Mouse (Mus musculus) heart, postnatal 10 days (tissue): ENCODE data around the gene Mcidas. TPM values are rescaled to one million over a fixed set of nuclear protein-coding genes. Genes with fewer than 3 reads are reported as not detected.
"Not testable (repeated sequence)": the region's sequence is repeated elsewhere in the genome, so short reads cannot be mapped to it uniquely, and the experiment has no call there.

Experiments
- DNase-seq, 2 experiments: peaks; one replicate each; pipeline ENCODE4 v3.0.0; 2021
- intact Hi-C: fragments of 180-260 bp; cut with DNase I; formaldehyde crosslinking; loops from one replicate; pipeline ENCODE4 v1.15.1; 2025
- total RNA-seq, 2 experiments: library from RNA; stranded (reverse); gene quantifications; 2 replicates each; pipeline ENCODE4 v1.2.3; 2021

The Mcidas gene
- total RNA-seq, 2 experiments from 2014 or later, result not detected

DNA sequence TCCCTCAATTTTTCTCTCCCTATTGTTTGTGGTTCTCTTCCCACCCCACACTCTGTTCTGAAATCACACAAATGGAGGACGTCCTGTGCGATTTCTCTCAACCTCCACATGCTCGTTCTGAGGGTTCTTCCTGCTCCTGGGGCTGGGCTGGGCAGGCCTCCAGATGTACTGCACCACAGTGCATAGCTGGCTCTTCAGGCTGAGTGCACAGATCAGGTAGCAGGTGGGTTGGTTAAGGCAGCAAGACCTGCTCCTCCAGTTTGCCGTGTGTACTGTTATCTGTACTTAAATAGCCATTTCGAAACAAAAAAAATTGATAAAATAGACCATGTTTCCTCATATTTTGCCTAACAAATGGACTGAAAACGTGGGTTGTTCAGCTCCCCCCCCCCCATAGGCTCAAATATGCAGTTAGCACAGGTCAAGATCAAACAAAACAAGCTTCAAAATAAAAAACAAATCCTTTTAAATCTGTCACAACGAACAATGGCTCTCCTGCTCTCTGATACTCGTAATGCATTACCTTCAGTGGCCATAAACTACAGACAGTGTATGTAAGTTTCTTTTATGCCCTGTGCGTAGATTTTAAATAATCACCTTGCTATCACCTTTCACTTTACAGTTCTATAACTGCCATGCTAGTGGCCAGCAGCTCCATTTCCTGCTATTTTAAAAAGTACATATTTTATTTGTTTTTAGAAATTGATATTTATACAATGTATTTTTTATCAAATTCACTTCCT lies 7.1 kb downstream of the Mcidas start:
- DNase-seq, result no peak
- intact Hi-C loops, result no loop called here

DNA sequence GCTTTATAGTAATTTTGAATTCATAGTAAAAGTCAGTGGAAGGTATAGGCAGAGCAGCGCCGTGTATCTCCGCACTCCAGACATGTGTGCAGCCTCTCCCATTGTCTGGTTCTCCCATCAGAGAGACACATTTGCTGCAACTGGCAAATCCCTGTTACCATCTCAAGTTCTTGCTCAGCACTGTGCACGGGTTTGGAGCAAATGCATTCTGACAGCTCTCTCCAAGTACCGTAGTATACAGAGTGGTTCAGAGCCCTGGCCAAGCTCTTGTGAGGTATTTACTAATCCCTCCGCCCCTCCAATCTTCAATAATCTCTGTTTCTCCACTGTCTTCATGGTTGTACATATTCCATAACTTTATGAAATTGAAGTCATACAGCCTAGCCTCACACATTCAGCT lies 19.0 kb downstream of the Mcidas start:
- intact Hi-C loops, result no loop called here
- DNase-seq, result no peak

DNA sequence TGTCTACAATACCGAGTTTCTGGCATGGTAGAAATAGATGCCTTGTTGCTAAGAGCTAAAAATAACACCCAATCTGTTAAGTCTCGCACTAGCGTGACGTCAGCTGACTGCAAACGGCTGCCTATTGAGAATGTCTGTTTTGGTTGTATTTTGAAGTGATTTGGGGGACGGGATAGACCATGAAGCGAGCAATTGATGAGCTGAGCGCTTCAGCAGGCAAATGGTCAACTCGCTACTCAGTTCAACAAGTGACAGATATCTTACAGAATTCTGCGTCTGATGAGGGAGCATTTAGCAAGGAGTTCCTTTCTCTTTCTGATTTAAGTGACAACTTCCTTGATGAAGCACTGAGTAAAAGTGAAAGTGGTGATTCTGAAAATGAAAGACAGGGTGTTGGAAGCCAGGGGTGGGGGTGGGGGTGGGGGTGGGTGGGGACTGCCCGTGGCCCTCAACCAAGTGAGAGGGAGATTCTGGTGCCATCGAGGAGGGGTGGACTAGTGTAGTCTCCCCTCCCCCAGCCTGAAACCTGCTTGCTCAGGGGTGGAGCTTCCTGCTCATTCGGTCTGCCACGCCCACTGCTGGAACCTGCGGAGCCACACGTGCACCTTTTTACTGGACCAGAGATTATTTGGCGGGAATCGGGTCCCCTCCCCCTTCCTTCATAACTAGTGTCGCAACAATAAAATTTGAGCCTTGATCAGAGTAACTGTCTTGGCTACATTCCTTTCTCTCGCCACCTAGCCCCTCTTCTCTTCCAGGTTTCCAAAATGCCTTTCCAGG lies 19.7 kb downstream of the Mcidas start:
- intact Hi-C loops, result not testable (repeated sequence)
- peak in 1 of 2 experiments; percentile 9 for DNase-seq

DNA sequence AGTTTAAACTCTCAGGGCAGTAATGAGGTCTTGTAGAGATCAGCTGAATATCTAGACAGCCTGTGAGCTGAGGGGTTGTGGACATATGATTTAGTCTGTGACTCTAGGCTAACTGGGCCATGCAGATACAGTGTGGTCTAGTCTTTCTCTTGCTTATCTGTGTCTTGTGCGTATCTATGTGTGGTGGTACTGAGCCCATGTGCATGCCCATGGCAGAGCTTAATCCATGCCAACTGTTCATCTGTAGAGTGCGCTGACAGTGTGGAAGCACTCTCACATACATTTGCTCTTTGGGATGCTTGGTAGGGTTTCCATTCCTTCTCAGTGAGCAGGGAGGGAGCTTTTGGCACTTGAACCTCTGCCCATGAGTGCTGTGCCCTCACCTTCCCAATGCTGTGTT lies 27.9 kb downstream of the Mcidas start:
- intact Hi-C loops, result no loop called here
- no peak for DNase-seq

DNA sequence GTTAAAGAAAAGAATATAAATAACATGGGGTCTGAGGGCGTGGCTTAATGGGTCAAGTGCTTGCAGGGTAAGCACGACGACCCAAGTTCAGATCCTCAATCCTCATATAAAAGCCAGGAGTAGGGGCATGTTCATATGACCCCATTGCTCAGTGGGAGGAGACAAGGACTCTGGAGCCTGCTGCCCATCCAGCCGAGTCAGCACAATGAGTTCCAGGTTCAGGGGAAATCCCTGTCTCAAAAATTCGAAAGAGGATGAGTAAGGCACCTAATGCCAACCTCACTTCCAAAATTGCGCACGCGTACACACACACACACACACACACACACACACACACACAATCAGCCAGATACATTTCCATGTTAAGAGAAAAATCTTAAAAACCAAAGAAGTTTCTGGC lies 28.8 kb downstream of the Mcidas start:
- intact Hi-C loops, result no loop called here
- no peak for DNase-seq

DNA sequence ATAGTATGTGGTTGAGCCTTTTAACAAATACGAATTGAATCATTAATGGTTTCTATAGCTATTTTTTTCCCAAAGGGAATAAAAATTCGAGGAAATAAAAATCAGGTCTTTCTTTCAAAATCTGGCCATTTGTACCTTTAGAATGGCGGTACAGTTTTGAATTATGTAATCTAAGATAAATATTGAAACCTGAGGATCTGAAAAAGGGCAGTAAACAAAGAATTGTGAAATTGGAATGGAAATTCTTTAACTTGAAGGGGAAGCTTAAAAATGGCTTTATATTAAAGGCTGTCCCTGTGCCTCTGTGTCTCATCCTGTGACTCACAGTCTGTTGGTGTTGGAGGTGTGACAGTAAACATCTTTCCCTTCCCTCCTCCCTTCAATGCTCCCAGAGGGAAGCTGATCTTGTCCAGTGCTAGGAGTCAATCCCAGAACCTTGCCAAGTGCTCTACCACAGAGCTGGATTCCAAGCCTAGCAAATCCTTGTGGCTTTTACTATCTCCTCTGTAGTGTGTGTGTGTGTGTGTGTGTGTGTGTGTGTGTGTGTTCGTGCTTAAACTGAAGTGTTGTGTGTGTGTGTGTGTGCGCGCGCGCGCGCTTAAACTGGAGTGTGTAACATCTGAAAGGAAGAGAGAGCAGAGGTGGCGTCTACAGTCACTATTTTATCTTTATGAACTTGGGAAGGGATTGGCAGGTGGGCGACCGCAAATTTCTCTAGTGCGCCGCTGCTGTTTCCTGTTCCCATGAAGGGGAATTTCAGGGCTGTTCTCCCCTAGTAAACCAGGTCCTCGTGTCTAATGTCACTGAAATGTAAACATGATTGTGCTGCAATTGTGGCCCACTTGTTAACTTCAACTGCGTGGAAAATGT lies 29.9 kb downstream of the Mcidas start:
- intact Hi-C loops, result no loop called here
- no peak for DNase-seq

DNA sequence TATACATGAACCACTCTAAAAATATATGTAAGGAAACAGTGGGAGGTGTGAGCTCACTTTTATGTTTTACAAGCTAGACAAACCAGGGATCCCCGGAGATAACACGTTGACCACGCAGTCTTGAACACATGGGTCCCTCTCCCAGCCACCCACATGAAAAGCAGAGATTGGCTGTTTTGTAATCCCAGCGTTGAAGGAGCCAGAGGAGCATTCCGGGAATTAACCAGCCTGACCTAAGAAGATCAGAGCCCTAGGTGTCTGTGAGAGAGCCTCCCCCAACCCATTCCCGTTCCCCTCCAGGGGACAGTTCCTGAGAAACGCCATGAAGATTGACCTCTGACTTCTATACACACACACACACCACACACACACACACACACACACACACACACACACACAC lies 37.7 kb downstream of the Mcidas start:
- DNase-seq, result no peak
- intact Hi-C loops, result no loop called here

DNA sequence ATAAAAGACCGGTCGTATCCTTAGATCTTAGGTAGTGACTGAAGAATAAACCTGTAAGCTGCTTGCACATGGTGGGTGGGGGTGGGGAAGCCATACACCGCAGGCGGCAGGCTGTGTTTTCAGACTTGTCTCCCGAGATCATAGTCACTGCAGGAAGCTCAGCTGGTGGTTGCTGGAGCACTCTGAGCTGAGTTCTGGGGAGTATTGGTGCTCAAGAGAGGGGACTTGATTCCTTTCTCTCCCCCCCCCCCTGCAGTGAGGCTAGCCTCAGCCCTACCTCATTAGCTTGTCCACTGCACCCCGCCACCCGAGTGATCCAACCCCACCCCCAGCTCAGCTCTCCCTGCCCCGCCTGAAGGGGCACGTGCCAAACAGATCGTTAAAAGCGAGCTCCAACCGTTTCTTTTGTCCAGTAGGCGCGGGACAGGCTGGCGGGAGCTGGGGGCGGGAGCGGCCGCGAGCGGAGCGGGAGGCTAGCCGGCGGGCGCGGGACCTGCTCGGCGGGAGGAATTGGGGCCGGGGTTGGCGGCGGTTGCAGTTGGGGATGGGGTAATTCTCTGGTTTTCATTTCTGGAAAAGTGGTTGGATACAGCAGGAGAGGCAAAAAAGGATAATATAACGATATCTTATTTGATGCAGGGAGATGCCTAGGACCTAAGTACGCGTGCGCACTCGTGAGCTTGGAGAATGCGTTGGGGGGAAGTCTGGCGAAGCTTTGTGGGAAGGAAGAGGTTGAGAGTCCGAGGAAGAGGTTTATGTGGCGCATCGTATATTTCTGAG lies 38.3 kb downstream of the Mcidas start:
- intact Hi-C loops, result no loop called here
- no peak for DNase-seq

DNA sequence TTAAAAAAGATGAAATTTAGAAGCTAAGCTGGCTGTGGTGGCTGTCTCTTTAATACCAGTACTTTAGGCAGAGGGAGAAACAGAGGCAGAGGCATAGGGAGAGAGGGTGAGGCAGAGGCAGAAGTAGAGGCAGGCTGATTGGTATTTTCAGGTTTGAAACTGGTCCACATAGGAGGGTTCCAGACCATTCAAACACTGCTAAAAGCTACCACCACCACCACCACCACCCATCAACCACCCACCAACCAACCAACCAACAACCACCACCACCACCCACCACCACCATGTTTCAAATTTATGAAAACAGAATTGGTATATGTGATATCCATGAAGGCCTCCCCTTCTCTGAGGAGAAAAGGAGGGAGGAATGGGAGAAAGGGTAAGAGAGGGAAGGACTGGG lies 39.2 kb downstream of the Mcidas start:
- DNase-seq, result no peak
- intact Hi-C loops, result no loop called here

DNA sequence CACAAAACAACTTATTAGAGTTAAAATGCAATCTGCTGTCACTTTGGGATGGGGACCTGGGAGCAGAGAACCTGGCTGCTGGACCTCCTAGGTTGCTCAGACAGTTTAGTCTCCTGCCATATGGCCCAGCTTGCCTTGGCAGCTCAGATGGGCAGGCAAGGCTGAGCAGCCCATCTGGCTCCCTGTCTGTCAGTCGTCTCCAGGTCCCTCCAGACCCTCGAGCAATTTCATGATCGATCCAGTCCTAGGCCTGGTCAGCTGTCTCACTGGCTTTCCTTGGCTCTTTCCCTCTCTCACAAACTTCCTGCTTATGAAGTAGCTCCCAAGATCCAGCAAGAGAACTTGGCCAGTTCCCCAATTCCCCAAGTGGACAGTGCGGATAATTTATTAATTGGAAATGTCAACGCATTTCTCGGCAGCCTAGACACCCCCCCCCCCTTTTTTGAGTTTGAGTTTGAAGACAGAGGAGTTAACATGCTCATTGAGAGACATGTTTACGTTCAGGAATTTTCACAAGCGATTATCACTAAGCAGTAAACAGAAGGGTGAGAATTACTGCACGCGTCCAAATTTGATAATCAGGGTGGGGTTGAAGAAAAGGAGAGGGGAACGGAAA lies 40.7 kb downstream of the Mcidas start:
- DNase-seq, result no peak

DNA sequence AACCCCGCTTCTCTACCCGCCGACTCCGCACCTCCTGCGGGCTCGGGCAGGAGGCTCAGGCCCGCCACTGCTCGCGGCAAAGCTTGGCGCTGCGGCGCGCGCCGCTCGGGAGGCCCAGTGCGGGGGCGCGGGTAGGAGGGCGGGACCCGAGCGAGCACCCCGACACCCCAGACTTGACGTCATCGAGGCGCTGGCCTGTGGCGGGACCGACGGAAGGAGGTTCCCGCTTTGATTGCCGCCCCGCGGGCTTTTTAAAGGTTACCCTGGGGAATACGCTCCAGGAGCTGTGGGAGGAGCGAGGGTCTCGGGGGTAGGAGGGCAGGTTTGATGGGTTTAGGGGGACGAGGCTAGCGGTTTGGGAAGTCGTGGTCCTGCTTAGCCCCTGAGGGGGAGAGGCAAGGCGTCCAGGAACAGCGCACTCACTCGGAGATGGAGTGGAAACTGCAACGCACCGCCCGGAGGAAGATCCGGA lies 41.3 kb downstream of the Mcidas start, which contains the start of gene Cdc20b:
Gene Cdc20b, plus strand, starts transcription at position 162 of the 472 bp plus-strand sequence.
- intact Hi-C loops, result loop anchor here (2.0 kb wide), 1 partner anchor 48 kb away; the partner anchor contains the start of gene Ccno
- DNase-seq, result peak; percentile 48 to 57

More for the DNA sequence above, 40.7 kb downstream of the Mcidas start:
- intact Hi-C loops, result loop anchor here (2.0 kb wide), 1 partner anchor 48 kb away; the partner anchor contains the start of gene Ccno

DNA sequence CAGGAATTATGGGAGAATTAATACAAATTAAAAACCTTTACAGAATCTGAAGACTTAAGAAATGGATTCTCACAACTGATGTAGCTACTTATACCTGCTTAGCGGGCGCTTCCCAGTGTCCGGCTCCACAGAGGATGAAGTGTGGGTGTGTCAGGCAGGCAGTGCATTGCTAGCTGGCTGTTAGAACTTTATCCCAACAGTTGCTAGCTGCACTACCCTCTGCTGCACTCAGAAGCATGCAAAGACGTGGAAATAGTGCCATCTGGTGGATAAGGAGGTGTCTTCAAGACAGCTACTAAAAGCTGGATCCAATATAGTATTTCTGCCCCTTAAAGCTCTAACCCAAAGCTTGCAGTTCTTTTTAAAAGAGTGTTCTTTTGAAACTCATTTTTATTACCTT lies 42.2 kb downstream of the Mcidas start:
- intact Hi-C loops, result loop anchor here (2.0 kb wide), 3 partner anchors 49 to 361 kb away; partner anchors contain the start of gene Ccno
- peak; percentile 90 for DNase-seq

DNA sequence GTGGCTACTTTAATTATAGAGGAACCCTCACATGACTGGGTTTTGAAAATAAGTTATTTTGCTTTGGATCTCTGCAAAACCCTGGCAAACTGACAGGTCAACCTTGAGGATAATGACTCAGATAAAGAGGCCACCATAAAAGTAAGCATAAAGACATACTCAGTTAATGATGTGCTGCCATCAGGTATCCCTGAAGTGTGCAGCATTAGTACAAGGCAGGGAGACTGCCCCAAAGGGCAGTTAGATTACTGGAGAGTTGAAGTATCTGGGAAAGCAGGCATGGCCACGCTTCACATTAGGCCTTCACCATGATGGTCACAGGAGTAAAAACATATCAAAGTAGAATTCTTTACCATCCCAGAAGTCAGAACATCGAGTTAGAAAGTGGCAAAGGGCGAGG lies 51.2 kb downstream of the Mcidas start:
- intact Hi-C loops, result loop anchor here (5.0 to 10.0 kb wide), 2 partner anchors 572 to 630 kb away; partner anchors contain the start of gene Snx18
- no peak for DNase-seq

DNA sequence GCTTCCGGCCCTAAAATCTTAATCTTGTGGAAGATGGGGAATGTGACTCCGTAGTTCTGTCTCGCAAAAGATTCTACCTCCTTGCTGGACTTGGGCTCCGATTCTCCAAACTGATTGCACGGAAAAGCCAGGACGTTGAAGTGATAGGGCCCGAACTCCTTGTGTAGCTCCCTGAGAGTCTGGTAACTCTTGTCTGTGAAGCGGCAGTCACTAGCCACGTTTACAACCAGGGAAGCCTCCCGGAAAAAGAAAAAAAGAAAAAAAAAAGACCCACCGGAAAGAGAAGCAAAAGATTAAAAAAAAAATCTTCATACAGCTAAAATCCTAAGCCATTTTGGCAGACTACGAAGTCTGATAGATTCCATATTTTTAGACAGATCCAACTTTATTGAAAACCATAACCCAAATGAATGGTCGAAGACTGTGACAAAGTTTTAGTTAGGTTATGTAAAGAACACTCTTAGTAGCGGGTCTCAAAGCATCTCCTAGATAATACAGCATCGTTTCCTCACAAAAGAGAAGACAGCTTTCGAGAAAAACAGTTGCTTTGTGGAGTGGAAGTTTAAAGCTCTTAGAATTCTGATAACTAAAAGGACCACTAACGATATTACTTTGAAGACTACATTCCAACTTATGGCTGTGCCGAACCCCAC lies 51.9 kb downstream of the Mcidas start:
- intact Hi-C loops, result loop anchor here (1.0 to 10.0 kb wide), 3 partner anchors 220 to 629 kb away; partner anchors contain the start of gene Snx18
- peak in 1 of 2 experiments; percentile 25 for DNase-seq

DNA sequence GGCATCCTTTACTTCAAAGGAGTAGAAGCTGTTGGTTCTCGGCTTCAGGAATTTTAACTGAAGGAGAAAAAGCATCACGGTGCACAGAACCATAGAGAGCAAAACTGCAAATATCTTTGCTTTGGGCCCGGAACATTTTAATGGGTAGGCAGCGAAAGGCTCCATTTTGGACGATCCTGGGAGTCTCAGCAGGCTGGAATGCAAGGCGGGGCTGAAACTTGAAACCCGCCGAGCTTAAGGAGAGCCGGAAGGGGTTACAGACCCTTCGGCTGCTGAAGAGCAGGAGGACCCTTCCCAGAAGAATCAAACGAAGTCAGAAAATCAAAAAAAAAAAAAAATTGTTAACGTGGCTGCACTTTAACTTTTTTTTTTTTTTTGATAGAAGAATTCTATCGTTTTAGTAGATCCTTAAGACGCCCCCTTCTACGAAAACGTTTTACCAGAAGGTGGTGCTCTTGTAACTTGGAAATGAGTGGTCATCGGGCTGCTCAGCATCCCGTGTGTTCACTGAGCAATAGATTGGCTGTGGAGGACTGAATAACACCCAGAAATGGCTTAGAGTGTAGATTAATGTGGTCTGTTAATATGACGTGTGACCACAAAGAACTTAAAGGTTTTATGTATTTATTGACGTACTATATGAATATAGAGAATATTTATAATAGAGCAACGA lies 52.7 kb downstream of the Mcidas start, which contains the start of gene Gpx8:
Gene Gpx8, minus strand, starts transcription at position 200 of the 673 bp plus-strand sequence.
- DNase-seq, result peak; percentile 78 to 80
- intact Hi-C loops, result loop anchor here (1.0 to 10.0 kb wide), 3 partner anchors 219 to 628 kb away; partner anchors contain the start of gene Snx18

DNA sequence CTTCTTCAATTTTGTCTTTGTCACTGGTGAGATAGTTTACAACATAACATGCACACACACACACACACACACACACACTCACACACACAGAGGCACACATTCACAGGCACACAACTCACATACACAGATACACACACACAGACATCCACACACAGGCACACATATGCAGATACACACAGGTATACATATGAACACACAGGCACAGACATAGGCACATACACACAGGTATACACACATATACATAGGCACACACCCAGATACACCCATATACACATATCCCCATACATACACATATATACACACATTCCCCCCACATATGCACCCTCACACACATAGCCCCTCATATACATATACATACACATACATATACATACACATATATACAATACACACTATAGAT lies 53.4 kb downstream of the Mcidas start:
- intact Hi-C loops, result loop anchor here (5.0 to 10.0 kb wide), 2 partner anchors 570 to 628 kb away; partner anchors contain the start of gene Snx18
- no peak for DNase-seq

DNA sequence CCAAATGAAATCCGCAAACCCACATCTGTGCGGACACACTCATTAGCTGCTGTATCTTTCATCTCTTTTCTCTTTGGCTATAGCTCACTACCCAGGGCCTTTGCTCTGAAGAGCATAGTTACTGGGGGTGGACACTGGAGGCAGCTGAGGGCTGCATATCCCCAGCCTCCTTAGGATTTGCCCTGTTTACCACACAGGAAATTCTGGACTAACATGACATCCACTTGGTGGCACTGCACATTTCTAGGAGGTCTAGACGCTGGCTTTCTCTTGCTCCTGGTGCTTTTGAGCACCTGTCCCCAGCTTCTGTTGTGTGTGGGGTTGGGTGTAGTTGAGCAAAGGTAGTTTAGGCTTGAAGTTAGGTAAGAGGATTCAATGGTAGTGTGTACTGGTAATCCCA lies 54.0 kb downstream of the Mcidas start:
- intact Hi-C loops, result loop anchor here (2.0 to 10.0 kb wide), 3 partner anchors 91 to 627 kb away; partner anchors contain the start of gene Snx18
- no peak for DNase-seq
